Mouse (Mus musculus) megakaryocyte, adult 5-6 weeks (primary cell): Measurements from ENCODE around the gene En2. TPM values are rescaled to one million over a fixed set of nuclear protein-coding genes. Genes with fewer than 3 reads are reported as not detected.
A peak's percentile ranks its signal among the peaks of the same experiment; 100 is the strongest.

Source experiments
- ATAC-seq: 2 replicates; pipeline ENCODE4 v1.8.0; 2016; ENCODE audit warnings: mild to moderate bottlenecking, inconsistent platforms; ENCODE audit not compliant: poor library complexity, severe bottlenecking
- total RNA-seq, 2 experiments: library from RNA; stranded (forward) in 1 of 2; stranded (reverse) in 1 of 2; fragments of 153-499, 151-499 nt in 1 of 2; fragments of 221-1000, 200-1000 nt in 1 of 2; gene quantifications; 2 replicates each; pipeline versions ENCODE4 v1.2.3 to v1.2.4; 2015 to 2017

The En2 gene
- not detected in 2 replicates for total RNA-seq (2015)
- not detected in 2 replicates for total RNA-seq (2017)

DNA sequence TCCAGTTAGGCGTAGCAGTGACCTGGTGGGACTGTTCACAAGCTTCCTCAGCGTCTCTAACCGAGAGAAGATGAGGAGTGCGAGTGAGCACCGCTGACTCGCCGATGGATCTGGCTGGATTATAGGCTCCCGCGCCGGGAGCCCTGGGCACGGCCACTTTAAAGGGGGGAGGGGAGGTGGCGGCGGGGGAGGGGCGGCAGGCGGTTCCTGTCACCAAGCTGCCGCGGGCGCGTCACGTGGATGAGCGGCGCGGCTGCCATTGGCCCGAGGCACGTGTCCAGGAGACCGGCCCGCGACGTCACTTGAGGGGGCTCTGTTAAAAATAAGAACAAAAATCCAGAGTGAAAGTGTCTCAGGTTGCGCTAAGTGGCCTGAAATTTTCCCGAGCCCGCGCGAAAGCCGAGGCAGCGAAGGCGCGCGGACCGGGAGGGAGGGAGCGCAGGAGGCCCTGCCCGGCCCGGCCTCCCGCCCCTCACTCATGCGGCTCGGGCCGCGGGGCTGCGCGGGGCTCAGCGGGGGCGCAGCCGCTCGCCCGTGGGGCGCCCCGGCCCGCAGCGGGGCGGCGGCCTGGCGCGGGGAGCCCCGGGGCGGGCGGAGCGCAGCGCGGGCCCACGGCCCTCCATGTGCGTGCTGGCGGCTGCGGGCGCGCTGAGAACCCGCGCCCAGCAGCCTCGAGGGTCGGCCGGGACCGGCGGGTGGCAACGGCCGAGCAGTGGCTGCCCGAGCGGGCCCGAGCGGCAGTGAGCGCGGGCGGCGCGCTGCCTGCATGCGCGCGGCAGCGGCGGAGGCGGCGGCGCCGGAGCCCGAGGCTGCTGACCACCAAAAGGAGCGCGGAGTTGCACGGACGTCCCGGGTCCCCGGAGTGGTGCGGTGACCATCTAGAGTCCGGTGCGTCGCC, at the start of gene En2:
Gene En2, plus strand, starts transcription at position 337 of the 898 bp plus-strand sequence.
- ATAC-seq, result no peak

DNA sequence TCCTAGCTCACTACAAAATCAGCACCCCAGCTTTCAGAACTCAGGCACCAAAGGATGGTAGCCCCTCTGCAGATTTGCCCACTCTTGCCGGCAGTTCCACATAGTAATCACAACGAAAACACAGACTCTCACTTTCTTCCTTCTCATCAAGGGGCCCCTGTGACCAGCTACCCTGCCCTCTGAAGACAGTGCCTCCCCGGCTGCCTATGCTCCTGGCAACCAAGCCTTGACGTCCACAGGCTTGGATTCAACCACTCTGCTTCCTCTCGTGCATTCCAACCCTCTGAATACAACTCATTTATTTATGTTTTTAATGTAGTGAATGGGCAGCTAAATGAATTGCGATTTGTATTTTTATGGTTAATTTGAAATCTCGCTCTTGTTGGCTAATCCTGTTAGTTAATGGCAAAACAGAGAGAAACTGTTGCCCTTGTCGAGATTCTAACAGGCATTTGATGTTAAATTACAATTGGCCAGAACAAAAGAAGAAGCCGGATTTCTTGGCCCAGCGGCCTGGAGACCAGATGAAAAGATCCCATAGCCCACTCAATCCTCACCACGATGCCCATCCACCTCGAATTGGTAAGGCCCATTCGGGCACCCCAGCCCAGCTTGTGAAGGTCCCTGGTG, 48.1 kb upstream of the En2 start:
- ATAC-seq, result no peak

DNA sequence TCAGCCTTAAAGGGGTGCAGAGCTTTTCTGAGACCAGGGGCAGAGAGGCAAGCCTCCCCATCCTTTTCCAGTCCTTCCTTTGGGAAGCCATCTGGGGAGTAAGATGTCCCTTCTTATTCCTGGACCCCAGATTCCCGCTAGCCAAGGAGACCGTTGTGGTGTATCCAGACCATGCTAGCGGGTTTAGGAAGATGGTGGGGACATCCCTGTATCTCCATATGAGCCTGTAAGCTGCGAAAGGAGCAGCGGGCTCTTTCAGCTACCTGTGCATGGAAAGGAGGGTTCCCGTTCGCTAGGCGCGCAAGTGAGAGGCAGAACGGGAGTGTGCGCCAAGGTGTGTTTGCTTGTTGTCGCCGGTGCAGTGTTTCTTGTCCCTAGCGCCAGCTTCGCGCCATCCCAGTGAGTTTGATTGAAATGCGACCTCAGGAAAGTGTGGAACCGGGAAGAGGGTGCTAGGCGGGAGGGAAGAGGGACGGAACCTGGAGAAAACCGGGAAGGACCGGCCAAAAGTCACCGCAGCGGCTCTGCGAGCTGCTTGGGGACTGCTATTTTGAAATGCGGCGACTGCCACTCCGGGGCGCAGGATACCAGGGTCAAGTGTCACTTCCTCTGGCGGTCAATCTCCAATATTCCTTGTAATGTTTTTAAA, 47.5 kb upstream of the En2 start:
- ATAC-seq, result no peak

DNA sequence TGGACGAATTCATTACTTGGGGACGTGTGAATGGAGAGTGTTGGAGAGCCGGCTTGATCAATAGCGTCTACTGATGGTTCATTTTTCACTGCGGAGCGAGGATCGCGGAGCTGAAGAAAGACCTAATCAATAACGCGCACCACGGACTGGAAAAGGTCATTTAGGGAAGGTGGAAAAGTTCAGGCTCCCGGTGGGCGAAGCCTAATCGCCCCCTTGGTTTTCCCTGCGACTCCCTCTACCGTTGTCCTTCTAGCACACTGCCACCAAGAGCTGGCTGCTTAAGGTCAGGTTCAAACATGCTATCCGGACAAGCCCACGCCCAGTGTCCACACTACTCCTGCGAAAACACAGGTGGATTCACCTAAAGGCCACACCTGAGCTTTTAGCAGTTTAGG, 47.0 kb upstream of the En2 start:
- no peak for ATAC-seq

DNA sequence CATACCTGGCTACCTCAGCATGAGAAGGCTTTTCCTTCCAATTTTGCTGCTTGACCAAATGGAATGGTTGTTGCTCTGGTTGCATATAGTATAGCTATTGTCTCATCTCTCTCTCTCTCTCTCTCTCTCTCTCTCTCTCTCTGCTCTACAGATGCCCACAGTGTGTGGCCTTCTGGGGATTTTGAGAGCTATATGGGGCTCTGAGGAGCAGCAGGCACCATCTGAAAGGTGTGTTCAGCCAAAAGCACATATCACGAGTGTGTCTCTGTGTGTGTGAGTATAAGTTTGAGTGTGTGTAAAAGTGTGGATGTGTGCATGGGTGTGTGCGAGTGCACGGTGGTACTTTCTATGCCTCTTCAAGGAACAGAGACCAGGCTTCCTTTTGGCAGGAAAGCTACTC, 45.9 kb upstream of the En2 start:
- ATAC-seq, result no peak

DNA sequence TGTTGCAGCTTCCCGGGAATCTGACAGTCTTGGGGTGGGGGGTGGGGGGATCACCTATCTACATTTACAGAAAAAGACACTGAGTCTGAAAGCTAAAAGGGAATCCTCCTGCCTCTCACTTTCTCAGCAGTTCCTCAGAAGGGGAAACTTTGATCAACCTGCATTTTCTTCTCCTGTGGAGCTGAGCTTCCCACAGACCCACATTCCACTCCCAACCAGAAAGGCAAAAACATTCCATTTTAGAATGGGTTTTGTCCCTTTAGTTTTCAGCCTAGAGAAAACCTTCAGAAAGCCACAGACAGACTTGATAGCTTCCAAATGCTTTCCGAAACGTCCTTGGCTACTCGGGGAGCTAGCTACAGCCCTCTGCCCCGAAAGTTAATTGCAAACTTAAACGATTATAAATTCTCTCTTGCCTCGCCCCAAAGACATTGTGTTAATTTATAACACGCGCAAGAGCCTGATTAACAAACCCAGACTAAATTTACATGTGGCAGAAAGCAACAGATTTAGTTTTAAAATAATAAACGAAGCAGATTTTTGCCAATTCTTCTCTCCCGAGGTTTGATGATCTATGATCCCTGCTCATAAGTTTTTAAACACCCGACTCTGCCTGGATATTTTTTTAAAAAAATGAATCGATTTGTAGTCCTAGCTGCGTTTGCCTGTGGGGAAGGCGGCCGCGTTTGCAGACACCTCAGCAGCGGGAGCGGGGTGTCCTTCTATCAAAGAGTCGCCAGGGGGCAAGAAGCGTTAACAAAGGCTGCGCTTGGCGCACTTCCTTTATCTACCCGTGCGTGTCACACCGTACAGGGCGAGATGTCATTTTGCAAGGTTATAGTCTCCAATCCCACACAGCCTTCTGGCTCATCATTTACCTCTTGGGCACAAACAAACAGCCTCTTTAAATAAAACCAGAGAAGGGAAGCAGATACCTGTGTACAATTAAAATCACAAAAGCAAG, 42.7 kb upstream of the En2 start:
- peak; percentile 97 for ATAC-seq

DNA sequence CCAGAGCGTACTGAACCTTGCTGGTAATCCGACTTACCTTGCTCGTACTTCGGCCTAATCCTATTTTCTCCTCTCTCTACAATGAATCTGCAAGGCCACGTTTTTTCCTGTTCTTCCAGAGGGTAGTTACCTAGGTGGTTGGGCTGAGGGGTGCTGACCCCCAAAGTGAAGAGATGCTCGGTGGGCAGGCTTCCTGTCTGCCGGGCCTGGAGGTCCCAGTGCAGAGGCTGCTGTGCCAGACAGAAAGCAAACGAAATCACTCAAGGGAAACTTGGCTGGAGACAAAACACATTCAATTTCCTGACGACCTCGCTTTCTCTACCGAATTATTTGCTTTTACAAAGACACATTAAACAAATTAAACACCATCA, 42.1 kb upstream of the En2 start:
- ATAC-seq, result 0 out of 2 replicates have a peak, but pooled peaks have one; percentile 5

DNA sequence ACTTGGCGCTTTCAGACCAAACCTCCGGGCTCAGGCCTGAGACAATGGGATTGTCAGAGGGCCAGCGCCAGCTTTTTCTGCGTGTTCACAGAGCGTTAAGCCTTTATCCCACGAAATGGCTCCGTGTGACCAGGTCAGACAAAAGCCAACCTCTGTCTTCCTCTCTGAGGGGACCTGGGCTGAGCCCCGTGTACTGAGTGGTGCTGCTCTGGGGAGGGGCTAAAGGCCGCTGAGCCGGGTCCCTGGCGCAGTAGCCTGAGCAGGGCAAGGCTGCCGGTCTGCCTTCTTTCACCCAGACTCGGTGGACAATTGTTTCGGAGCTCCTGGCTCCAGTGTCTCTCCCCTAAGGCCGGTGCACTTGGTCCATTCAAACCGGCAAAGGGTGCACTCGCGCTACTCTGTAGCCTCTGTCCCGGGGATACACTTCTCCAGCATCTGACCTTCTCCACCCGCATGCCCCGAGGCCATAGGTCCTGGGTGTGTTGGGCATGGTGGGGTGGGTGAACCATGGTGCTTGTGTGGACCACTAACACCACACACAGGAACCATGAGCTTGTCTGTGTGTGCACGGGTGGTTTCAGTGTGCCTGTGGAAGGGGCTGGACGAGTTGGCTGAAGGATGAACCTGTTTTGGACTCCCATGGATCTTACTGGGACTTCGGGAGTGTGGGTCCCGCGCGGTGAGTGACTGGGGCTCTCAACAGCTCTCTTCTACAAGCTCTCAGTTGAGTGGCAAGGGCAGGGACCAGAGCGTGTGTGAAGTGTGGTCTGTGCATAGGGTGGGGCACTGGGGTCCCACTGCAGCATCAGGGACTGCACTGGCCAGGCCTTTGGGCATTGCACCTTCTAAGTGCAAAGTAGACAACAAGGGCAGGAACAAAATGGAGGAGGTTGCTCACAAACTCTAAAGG, 40.9 kb upstream of the En2 start:
- ATAC-seq, result no peak

DNA sequence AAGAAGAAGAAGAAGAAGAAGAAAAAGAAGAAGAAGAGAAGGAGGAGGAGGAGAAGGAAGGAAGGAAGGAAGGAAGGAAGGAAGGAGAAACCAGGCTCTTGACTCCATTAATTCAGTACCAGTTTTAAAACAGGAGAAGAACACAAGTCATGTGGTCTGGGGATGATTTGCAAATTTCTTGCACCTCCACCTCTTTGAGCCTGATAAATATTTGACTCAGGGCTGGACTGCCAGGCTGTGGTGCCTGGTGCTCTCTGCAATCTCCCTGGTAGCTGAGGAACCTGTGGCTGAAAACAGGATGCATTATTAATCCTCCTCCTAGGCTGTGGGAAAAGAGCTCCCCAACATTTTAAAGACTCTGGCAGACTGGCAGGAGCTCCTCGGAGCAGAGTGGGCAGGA, 36.6 kb upstream of the En2 start:
- no peak for ATAC-seq

DNA sequence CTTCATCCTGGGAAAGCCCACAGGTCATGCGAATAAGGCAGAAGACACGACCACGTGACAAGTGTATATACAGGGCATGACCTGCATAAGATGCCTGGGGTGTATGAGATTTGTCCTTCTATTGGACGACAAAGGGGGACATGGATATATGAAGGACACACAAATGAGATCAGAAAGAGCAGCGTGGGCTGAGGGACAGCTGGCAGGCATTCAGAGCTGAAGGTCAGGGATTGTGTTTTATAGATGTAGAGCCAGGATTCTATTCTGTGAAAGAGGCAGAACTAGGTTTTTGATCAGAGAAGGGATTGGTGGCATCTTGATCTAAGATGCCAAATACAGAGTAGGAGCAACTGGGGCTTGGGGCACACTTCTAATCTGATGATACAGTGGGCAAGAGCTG, 33.3 kb upstream of the En2 start:
- ATAC-seq, result no peak

DNA sequence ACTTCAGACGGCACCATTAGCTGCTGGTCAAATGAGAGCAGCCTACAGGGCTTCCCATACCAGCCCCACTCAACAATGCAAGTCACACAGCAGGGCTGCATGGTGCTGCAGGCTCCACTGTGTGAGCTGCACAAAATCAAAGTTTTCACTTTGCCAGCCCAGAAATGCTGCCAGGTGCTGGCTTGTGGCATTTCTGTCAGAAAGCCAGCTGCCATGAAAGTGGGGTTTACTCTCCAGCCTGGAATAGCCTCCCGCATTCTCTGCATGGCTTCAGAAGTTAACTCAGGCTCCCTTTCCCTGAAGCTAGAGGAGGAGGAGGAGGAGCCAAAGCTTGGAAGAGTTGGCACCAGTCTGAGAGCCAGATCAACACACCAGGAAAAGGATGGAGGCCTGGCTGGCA, 29.1 kb upstream of the En2 start:
- ATAC-seq, result no peak

DNA sequence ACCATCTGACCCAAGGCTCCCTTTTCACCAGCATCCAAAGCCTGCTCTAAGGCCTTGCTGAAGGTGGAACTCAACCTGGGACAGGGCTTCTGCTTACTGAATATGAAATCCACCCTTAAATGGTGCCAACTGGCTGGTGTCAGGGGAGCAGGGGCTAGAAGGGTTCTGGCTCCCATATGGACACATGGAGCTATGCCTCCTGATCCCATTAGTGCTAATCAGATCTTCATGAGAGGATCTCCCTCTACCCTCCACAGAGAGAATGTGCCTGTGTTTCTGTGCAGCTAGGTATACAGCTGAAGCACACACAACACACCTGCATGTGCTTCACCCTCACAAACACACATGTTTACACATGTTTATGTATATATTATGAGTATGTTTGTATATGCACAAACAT, 20.9 kb upstream of the En2 start:
- no peak for ATAC-seq

DNA sequence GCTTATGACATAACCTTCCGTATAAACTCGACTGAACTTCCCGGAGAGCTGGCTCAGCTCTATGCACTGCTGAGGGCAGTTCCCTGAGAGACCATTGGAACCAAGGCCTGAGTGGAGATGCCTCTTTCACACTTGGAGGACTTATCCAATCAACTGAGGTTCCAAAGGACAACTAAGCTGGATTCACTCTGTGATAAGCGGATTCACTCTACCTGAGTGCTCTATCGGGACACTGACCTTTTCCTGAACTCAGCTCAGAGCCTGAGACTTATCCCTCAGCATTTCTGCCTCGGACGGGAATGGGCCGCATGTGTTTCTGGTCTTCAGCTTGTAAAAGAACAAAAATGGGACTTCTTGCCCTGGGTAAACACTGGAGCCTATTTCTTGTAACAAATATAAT, 19.5 kb upstream of the En2 start:
- no peak for ATAC-seq

DNA sequence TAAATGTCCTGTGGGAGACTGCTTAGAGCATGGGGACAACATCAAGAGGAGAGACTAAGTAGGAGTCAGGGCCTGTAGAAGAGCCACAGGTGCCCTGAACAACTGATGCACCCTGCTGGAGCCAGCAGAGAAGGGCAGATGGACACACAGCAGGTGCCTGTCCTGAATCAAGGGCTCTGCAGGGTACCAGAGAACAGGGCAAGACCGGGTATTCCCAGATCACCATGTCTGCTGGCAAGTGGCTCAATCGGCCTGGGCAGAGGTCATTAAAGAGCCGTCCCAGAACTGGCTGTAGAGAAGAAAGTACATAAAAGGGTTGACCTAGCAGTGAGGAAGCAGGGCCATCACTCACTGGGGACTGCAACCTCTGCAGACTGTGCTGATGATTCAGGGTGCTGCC, 17.0 kb upstream of the En2 start:
- no peak for ATAC-seq

DNA sequence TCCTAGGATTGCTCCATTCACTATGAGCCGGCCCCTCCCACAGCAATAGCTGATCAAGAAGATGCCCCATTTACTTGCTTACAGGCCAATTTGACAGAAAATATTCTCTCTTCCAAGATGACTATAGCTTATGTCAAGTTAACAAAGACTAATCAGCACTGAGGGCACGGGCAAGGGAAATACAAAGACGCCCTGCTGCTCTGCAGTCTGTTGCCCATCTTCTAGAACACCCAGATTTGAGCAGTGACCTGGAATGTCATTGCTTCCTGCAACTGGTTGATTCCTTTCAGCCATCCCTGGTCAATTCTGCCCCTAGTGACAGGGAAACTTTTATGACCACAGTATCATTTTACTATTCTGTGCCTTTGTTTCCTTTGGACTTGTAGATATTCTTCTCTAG, 16.1 kb upstream of the En2 start:
- no peak for ATAC-seq

DNA sequence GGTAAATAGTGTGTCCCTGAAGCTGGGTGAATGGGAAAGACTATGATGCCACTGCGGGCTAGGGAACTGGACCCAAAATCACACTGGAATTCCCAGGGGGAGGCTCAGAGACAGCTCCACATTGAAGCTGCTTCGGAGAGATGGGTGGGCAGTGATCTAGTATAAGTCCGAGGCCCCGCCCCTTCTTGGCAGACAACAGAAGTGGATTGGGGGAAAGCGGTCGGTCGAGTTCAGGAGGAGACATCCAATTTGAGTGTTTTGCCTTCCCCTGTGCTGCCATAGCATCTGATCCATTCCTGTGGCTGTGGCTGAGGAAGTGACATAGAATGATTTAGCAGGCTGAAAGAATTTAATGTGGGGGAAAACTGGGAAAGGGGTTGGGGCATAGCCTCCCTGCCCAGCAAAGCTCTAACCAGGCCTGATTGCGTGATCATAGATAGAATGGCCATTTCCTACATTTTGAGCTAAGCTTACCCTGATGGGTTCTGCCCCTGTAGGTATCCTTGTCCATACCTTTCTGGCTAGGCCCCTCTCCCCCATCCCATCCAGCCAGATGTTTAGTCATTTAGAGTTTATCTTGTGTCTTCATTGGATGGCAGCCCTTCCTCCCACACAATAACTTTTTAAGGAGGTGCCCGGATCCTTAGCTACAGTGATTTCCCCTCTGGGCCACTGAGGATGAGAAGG, 8.3 kb upstream of the En2 start:
- ATAC-seq, result no peak

DNA sequence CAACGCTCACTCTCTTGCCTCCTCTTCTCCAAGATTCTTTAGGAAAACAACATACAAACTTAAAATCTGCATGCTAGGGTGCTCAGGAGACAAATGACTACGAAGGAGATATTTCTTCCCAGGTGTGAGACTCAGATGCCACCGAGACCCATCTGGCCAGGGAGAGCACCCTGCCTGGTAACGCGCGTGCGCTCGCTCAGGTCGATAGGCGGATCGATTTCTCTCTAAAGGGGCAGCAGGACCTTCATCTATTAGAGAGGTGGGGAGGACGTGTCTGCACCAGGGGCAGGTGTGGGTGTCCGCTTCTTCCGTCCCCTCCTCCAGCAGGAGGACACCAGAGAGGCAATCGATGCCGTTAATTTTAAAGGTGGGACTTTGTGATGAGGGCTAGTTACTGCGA, 7.7 kb upstream of the En2 start:
- no peak for ATAC-seq

DNA sequence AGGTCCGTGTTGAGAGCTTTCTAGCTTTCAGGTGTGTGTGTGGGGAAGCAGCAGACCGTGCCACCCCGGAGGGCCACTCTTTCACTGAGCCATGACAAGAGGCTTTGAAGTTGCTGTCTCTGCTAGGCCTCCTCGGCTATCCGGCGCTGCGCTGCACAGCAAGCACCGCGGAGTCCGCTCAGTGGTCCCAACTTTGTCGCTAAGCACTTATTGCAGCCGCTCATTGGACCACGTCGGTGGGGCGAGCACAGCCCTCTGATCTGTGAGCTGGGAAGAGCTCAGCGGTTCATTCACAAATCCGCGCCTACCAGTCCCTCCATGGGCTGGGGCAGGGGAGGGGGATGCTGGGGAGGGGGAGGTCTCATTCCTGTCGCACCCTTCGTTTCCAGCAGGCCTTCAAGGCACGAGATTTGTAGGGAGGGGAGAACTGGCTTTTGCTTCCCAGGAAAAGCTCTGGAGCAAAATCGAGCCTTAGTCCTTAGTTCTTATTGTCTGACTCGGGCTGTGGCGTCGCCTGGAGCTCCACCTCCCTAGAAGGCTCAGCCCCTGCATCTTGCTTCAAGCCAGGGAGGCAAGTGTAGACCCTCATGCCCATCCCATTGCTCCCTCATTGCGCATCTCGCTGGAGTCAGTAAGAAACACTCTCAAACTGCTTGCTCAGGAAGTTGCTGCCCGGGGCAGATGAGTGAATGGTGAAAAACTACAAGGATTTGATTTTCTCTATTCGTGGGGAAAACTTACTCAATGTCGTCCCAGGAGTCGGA, 7.0 kb upstream of the En2 start:
- no peak for ATAC-seq
